Mouse (Mus musculus): ENCODE measurements around the gene Cox14. TPM values are rescaled to one million over a fixed set of nuclear protein-coding genes. Genes with fewer than 3 reads are reported as not detected.

Gene Cox14
- polyA plus RNA-seq, 1 experiment from 2014 or later: 297 TPM

DNA sequence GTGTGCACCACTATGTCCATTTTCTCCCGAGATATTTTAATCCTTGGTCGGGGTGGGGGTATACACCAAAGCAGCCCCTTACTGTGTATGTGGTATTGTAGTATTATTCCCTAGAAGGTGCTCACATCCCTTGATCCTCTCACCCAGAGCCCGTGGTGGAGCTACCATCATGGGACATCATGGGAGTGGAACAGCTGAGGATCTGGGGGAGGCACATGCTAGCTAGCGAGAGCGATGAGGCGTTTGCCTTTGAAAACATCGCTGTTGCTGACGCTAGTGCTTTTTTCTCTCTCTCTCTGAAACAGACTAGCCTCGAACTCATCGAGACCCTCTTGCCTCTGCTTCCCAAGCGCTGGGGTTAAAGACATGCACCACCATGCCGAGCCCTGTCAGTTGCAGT, 8.6 kb upstream of the Cox14 start:
- peaks cover 12% of the 10 kb centered on the region; the same call in 1 of the 2 replicates for H3K36me3 ChIP-seq (ENCODE audit: insufficient read depth, low read length)
- H3K9ac ChIP-seq (ENCODE audit: low read depth, low read length): no peak overlapping the region
- no peak overlapping the region for H3K4me3 ChIP-seq (replicated peaks; ENCODE audit: low read depth, low read length)
- no peak overlapping the region for H3K27ac ChIP-seq
- H3K9me3 ChIP-seq (replicated peaks; ENCODE audit: low read length): no peaks in the 10 kb centered on the region
- no peak for TF ChIP-seq CTCF (IDR thresholded peaks at IDR 0.05; ENCODE audit: low read depth)
- ATAC-seq (replicated peaks; ENCODE audit: low FRiP score, low read depth) (no peak), DNase-seq (ENCODE audit: low spot score) (no peak)
- no peak overlapping the region for H3K4me2 ChIP-seq (ENCODE audit: low read length)
- 69% methylated on average over 12 of the region's 12 CpGs for whole genome bisulfite sequencing
- peaks cover 21% of the 10 kb centered on the region for H3K4me1 ChIP-seq (replicated peaks; ENCODE audit: insufficient read depth, low read length)
- no peaks in the 10 kb centered on the region for H3K27me3 ChIP-seq (ENCODE audit: insufficient read depth, low read length)

DNA sequence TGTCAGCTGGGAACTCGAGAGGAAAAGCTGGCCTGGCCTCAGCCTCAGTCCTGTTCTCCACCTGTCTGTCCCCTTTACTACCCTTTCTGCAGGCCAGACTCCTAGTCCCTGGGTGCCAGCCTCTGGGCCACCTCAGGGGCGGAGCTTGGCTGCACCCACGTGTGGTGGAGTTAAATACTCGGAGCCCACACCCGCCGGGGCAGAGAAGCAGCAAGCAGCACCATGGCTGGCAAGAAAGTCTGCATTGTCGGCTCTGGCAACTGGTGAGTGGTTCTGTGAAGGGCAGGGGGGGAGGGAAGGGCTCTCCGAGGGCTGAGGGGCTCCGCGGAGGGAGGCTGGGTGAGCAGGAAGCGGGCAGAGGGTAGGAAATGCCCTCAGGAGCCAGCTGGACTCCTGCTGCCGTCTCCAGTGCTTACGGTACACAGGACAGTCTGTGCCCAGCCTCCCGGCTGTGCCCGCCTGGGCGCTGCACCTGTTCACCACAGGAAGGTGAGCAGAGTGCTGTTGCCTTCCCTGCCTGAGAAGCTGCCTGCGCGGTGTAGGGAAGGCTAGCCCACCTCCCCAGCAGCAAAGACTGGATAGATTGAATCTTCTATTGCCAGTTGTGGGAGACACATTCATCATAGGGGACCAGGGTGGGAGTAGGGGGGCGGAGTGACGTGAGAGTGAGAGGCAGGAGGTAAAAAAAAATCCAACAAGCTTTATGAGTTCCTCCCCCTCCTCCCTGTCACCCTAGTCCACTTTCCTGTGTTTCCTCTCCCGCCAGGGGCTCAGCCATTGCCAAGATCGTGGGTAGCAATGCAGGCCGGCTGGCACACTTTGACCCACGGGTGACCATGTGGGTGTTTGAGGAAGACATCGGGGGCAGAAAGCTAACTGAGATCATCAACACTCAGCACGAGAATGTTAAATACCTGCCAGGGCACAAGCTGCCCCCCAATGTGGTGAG, 7.8 kb upstream of the Cox14 start, which contains the start of gene Gpd1:
Gene Gpd1 (plus strand): TSS at position 130 of the 949 bp plus-strand sequence.
- peak within 1 kb of the TSS; percentile 36; the same call in 1 of the 2 replicates for H3K9ac ChIP-seq (ENCODE audit: low read depth, low read length)
- peak; percentile 34 for ATAC-seq (replicated peaks; ENCODE audit: low FRiP score, low read depth)

DNA sequence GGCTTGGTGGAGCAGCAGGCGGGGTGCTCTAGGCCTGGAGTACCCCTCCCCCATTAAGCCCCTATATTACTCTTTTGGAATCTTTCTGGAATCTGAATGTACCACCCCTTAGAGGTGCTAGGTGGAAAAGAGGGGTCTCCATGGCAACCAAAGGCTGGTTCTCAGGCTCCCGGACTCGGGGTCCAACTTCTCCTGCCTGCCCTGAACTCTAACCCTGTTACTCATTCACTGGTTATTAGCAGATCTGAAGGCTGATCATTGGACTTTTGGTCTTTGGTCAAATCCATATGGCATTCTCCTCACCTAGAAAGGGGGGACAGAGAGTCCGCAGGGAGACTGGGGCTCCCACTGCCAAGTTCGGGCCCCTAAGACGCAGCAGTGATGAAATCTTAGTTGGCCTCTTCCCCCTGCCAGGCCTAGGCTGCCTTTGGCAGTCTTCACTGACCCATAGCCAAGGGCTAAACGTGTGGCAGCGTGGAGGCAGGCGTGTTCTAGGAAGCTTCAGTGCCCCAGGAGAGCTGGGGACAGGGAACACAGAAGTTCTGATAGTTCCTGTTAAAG, 6.9 kb upstream of the Cox14 start:
- peak overlapping the region; percentile 86 for H3K27ac ChIP-seq
- WGBS: 66% methylated on average over 9 of the region's 9 CpGs

More for the DNA sequence above, 7.8 kb upstream of the Cox14 start, which contains the start of gene Gpd1:
- H3K27me3 ChIP-seq (ENCODE audit: insufficient read depth, low read length): no peaks in the 10 kb centered on the region
- H3K36me3 ChIP-seq (ENCODE audit: insufficient read depth, low read length): 0 out of 2 replicates have a peak, but pooled peaks cover 5% of the 10 kb centered on the region
- H3K9me3 ChIP-seq (replicated peaks; ENCODE audit: low read length): no peaks in the 10 kb centered on the region
- H3K4me2 ChIP-seq (ENCODE audit: low read length): peak within 1 kb of the TSS; percentile 38
- whole genome bisulfite sequencing: 39% methylated on average over 24 of the region's 26 CpGs
- H3K27ac ChIP-seq: peak within 1 kb of the TSS; percentile 86
- no peak for TF ChIP-seq CTCF (IDR thresholded peaks at IDR 0.05; ENCODE audit: low read depth)
- DNase-seq (ENCODE audit: low spot score): peak; percentile 34
- peaks cover 26% of the 10 kb centered on the region for H3K4me1 ChIP-seq (replicated peaks; ENCODE audit: insufficient read depth, low read length)
- H3K4me3 ChIP-seq (replicated peaks; ENCODE audit: low read depth, low read length): peak within 1 kb of the TSS; percentile 8; the same call in 1 of the 2 replicates

DNA sequence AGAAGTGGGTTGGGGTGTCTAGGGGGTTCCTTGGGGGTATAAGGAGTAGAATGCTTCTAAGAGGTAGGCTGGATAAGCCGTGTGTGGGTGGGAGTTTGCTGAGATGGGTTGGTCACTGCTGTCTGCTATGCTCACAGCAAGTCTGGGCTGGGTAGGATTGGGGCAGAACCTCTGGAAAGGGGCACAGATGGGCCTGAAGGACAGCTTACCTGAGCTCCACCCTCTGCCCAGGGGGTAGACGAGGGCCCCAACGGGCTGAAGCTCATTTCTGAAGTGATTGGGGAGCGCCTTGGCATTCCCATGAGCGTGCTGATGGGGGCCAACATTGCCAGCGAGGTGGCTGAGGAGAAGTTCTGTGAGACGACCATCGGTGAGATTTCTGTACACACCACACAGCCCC, 5.6 kb upstream of the Cox14 start:
- no peaks in the 10 kb centered on the region for H3K36me3 ChIP-seq (ENCODE audit: insufficient read depth, low read length)
- no peak for ATAC-seq (replicated peaks; ENCODE audit: low FRiP score, low read depth)
- H3K4me1 ChIP-seq (replicated peaks; ENCODE audit: insufficient read depth, low read length): peaks cover 44% of the 10 kb centered on the region
- TF ChIP-seq CTCF (IDR thresholded peaks at IDR 0.05; ENCODE audit: low read depth): no peak
- no peak for DNase-seq (ENCODE audit: low spot score)
- no peaks in the 10 kb centered on the region for H3K27me3 ChIP-seq (ENCODE audit: insufficient read depth, low read length)
- H3K4me3 ChIP-seq (replicated peaks; ENCODE audit: low read depth, low read length): no peak overlapping the region
- H3K9ac ChIP-seq (ENCODE audit: low read depth, low read length): no peak overlapping the region
- H3K27ac ChIP-seq: no peak overlapping the region
- WGBS: 80% methylated on average over 8 of the region's 8 CpGs
- no peaks in the 10 kb centered on the region for H3K9me3 ChIP-seq (replicated peaks; ENCODE audit: low read length)
- H3K4me2 ChIP-seq (ENCODE audit: low read length): no peak overlapping the region

More for the DNA sequence above, 6.9 kb upstream of the Cox14 start:
- DNase-seq (ENCODE audit: low spot score): no peak
- peaks cover 33% of the 10 kb centered on the region for H3K4me1 ChIP-seq (replicated peaks; ENCODE audit: insufficient read depth, low read length)
- no peak overlapping the region for H3K4me3 ChIP-seq (replicated peaks; ENCODE audit: low read depth, low read length)
- no peak for TF ChIP-seq CTCF (IDR thresholded peaks at IDR 0.05; ENCODE audit: low read depth)
- H3K27me3 ChIP-seq (ENCODE audit: insufficient read depth, low read length): no peaks in the 10 kb centered on the region
- H3K4me2 ChIP-seq (ENCODE audit: low read length): peak overlapping the region; percentile 38; the same call in 1 of the 2 replicates
- H3K9me3 ChIP-seq (replicated peaks; ENCODE audit: low read length): no peaks in the 10 kb centered on the region
- 0 out of 2 replicates have a peak overlapping the region, but pooled peaks have one; percentile 24 for H3K9ac ChIP-seq (ENCODE audit: low read depth, low read length)
- ATAC-seq (replicated peaks; ENCODE audit: low FRiP score, low read depth): no peak
- no peaks in the 10 kb centered on the region for H3K36me3 ChIP-seq (ENCODE audit: insufficient read depth, low read length)

DNA sequence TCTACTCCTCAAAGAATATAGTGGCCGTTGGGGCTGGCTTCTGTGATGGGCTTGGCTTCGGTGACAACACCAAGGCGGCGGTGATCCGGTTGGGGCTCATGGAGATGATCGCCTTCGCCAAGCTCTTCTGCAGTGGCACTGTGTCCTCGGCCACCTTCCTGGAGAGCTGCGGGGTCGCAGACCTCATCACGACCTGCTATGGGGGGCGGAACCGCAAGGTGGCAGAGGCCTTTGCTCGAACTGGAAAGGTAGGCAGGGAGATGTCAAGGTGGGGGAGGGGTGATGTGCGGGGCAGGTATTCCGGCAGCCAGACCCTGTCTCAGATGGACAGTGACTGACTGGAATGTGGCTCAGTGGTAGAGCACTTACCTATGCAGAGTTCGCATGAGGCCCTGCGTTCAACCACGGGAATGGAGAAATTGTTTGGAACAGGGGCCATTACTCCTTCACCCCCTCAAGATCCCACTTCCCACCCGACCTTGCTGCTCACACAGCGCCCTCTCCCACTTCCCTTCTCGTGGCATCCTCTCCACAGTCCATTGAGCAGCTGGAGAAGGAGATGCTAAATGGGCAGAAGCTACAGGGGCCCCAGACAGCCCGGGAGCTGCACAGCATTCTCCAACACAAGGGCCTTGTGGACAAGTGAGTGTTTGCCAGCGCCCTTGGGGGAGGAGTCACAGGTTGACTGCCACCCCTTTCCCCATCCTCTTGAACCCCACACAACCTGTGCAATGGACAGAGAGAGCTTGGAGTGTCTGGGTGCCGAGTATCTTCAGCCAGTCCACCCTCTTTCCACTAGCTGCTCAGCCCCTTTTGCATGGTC, 3.3 kb upstream of the Cox14 start:
- Histone ChIP-seq H3K4me1 (replicated peaks; ENCODE audit: insufficient read depth, low read length) (peaks cover 40% of the 10 kb centered on the region), H3K4me3 (replicated peaks; ENCODE audit: low read depth, low read length) (no peak overlapping the region), H3K4me2 (ENCODE audit: low read length) (no peak overlapping the region), H3K9ac (ENCODE audit: low read depth, low read length) (no peak overlapping the region), H3K36me3 (ENCODE audit: insufficient read depth, low read length) (no peaks in the 10 kb centered on the region), H3K9me3 (replicated peaks; ENCODE audit: low read length) (no peaks in the 10 kb centered on the region), H3K27ac (no peak overlapping the region), H3K27me3 (ENCODE audit: insufficient read depth, low read length) (no peaks in the 10 kb centered on the region)
- TF ChIP-seq CTCF (IDR thresholded peaks at IDR 0.05; ENCODE audit: low read depth): no peak
- DNase-seq (ENCODE audit: low spot score) (no peak), ATAC-seq (replicated peaks; ENCODE audit: low FRiP score, low read depth) (no peak)
- WGBS: 74% methylated on average over 25 of the region's 25 CpGs
